Mouse (Mus musculus) liver, adult 2 months (tissue): Measurements from ENCODE around the gene Gata2. TPM values are rescaled to one million over a fixed set of nuclear protein-coding genes. Genes with fewer than 3 reads are reported as not detected.

Experiments
- DNase-seq: peaks from one replicate; pipeline ENCODE4 v3.0.0-alpha.2; 2011; ENCODE audit warnings: low read depth, low spot score; ENCODE audit errors: extremely low read depth
- H3K27ac ChIP-seq: fragments of 200-500 bp; replicated peaks from 2 replicates; pipeline ENCODE4 v1.5.1; 2012; ENCODE audit warnings: low read depth, mild to moderate bottlenecking, control low read depth, inconsistent platforms, low read length; ENCODE audit not compliant: insufficient read depth
- H3K27me3 ChIP-seq: fragments of 200-500 bp; 2 replicates; pipeline ENCODE4 v1.6.1; 2012; ENCODE audit warnings: mild to moderate bottlenecking, moderate library complexity, low read length, inconsistent platforms; ENCODE audit not compliant: control insufficient read depth, insufficient read depth
- H3K36me3 ChIP-seq: fragments of 200-500 bp; 2 replicates; pipeline ENCODE4 v1.6.1; 2012; ENCODE audit warnings: low read length, inconsistent platforms; ENCODE audit not compliant: control insufficient read depth, insufficient read depth
- H3K4me1 ChIP-seq: fragments of 200-500 bp; 2 replicates; pipeline ENCODE4 v1.6.1; 2011; ENCODE audit warnings: low read length; ENCODE audit not compliant: control insufficient read depth, insufficient read depth
- H3K4me3 ChIP-seq: fragments of 200-500 bp; 2 replicates; pipeline ENCODE4 v1.5.1; 2011; ENCODE audit warnings: low read depth, mild to moderate bottlenecking, control low read depth, low read length, moderate library complexity; ENCODE audit not compliant: insufficient read depth
- H3K79me2 ChIP-seq: fragments of 200-500 bp; 2 replicates; pipeline ENCODE4 v1.6.1; 2012; ENCODE audit warnings: inconsistent platforms, mild to moderate bottlenecking, low read length, moderate library complexity; ENCODE audit not compliant: control insufficient read depth, insufficient read depth
- H3K9ac ChIP-seq: fragments of 200-500 bp; 2 replicates; pipeline ENCODE4 v1.6.1; 2012; ENCODE audit warnings: low read depth, mild to moderate bottlenecking, control low read depth, inconsistent platforms, low read length
- CTCF ChIP-seq: fragments of 200-500 bp; IDR thresholded peaks from 2 replicates; pipeline ENCODE4 v1.5.1; 2011; ENCODE audit warnings: low read depth, low read length, control low read depth
- POLR2A ChIP-seq: fragments of 200-500 bp; IDR thresholded peaks from 2 replicates; pipeline ENCODE4 v1.6.1; 2011; ENCODE audit warnings: low read length, control low read depth; ENCODE audit not compliant: insufficient read depth; ENCODE audit errors: extremely low read depth
- WGBS: fragments of 180-500 bp; shearing (Covaris S2); methylation state at CpG from one replicate; pipeline ENCODE4 v1.1.7; 2018; 5-methylcytosine and 5-hydroxymethylcytosine counted together
- polyA plus RNA-seq: library from polyadenylated mRNA; depleted of rRNA; stranded (reverse); fragments of >200 nt; gene quantifications from 2 replicates; pipeline ENCODE4 v1.2.3, GENCODE M21; 2012
- total RNA-seq: library from RNA; depleted of rRNA; stranded (reverse); fragments of >200 nt; gene quantifications from 2 replicates; pipeline ENCODE4 v1.2.3, GENCODE M21; 2014

Gene Gata2
- total and polyA plus RNA-seq, 2 experiments, result 0.09 to 1.7 TPM

- H3K4me1 ChIP-seq, result no peaks in the 10 kb centered on the region
- TF ChIP-seq CTCF (no peak), POLR2A (no peak)
- H3K4me3 ChIP-seq, result no peak overlapping the region
- WGBS, result 39% methylated on average over 4 of the region's 4 CpGs
- H3K36me3 ChIP-seq, result no peaks in the 10 kb centered on the region
- H3K27me3 ChIP-seq, result peaks cover 33% of the 10 kb centered on the region
- H3K9ac ChIP-seq, result no peak overlapping the region
- H3K79me2 ChIP-seq, result no peaks in the 10 kb centered on the region
- no peak overlapping the region for H3K27ac ChIP-seq
- no peak for DNase-seq
These were observed 2.1 kb upstream of the Gata2 start for GRCm38 (mm10) chr6:88191411-88192070.

GRCm38 (mm10) chr6:88192756-88193155 is 935 bp upstream of the Gata2 start:
- Histone ChIP-seq H3K36me3 (no peaks in the 10 kb centered on the region), H3K9ac (no peak overlapping the region), H3K4me1 (no peaks in the 10 kb centered on the region), H3K4me3 (no peak overlapping the region), H3K27ac (no peak overlapping the region), H3K27me3 (peaks cover 36% of the 10 kb centered on the region), H3K79me2 (no peaks in the 10 kb centered on the region)
- DNase-seq, result no peak
- 31% methylated on average over 8 of the region's 8 CpGs for WGBS
- no peak for TF ChIP-seq CTCF
- no peak for TF ChIP-seq POLR2A

GRCm38 (mm10) chr6:88194053-88194977 is 624 bp downstream of the Gata2 start:
- peaks cover 29% of the 10 kb centered on the region for H3K27me3 ChIP-seq
- no peaks in the 10 kb centered on the region for H3K79me2 ChIP-seq
- no peak for DNase-seq
- peak overlapping the region; percentile 39; the same call in 1 of the 2 replicates for H3K4me3 ChIP-seq
- no peak overlapping the region for H3K27ac ChIP-seq
- WGBS, result 8% methylated on average over 58 of the region's 58 CpGs
- TF ChIP-seq CTCF, result no peak
- peak overlapping the region; percentile 54; the same call in 1 of the 2 replicates for H3K9ac ChIP-seq
- no peaks in the 10 kb centered on the region for H3K36me3 ChIP-seq
- no peaks in the 10 kb centered on the region for H3K4me1 ChIP-seq

- peaks cover 33% of the 10 kb centered on the region for H3K27me3 ChIP-seq
- 22% methylated on average over 7 of the region's 7 CpGs for WGBS
These were observed 1.3 kb downstream of the Gata2 start for GRCm38 (mm10) chr6:88194978-88195325.

GRCm38 (mm10) chr6:88196054-88196732 is 2.5 kb downstream of the Gata2 start:
- 25% methylated on average over 33 of the region's 33 CpGs for WGBS

More at GRCm38 (mm10) chr6:88194978-88195325, 1.3 kb downstream of the Gata2 start:
- no peaks in the 10 kb centered on the region for H3K4me1 ChIP-seq
- H3K9ac ChIP-seq, result no peak overlapping the region
- no peaks in the 10 kb centered on the region for H3K36me3 ChIP-seq
- no peak for DNase-seq
- TF ChIP-seq POLR2A (no peak), CTCF (no peak)
- no peak overlapping the region for H3K27ac ChIP-seq
- H3K79me2 ChIP-seq, result no peaks in the 10 kb centered on the region
- no peak overlapping the region for H3K4me3 ChIP-seq

More at GRCm38 (mm10) chr6:88196054-88196732, 2.5 kb downstream of the Gata2 start:
- no peak overlapping the region for H3K4me3 ChIP-seq
- H3K27ac ChIP-seq, result no peak overlapping the region
- H3K36me3 ChIP-seq, result no peaks in the 10 kb centered on the region
- H3K4me1 ChIP-seq, result no peaks in the 10 kb centered on the region
- TF ChIP-seq POLR2A (no peak), CTCF (no peak)
- DNase-seq, result no peak
- no peak overlapping the region for H3K9ac ChIP-seq
- H3K27me3 ChIP-seq, result peaks cover 35% of the 10 kb centered on the region
- H3K79me2 ChIP-seq, result no peaks in the 10 kb centered on the region
